Mouse (Mus musculus) embryo, embryonic 9.5 days (tissue): ENCODE measurements at regions not wholly inside any gene's neighbourhood (a gene's known extent, or its start where the extent isn't known, plus 50 kb on each side); places are given as distances from the start of the nearest gene placed in this dataset.
"Not testable (repeated sequence)": the region's sequence is repeated elsewhere in the genome, so short reads cannot be mapped to it uniquely, and the experiment has no call there.

Source experiments
- DNase-seq: peaks from one replicate; pipeline ENCODE4 v3.0.0-alpha.2; 2017; ENCODE audit errors: extremely low spot score

DNA sequence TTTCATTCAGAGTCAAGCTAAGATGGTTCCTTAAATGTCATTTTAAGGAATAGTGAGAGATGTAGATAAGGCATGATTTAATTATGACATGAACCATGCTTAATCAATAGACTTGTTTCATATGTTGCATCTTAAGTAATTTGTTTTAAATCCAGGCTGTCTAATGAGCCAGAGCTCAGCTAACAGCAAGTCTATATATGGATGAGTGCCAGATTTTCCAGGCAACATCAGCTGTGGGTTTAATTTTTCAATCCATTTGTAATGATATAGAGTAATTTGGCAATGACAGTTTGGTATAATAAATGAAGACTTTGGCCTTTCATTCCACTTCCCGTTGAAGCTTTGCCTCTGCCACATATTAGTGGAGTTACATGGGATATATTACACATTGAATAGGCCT, 677.3 kb upstream of the Sorcs1 start:
- no peak for DNase-seq

DNA sequence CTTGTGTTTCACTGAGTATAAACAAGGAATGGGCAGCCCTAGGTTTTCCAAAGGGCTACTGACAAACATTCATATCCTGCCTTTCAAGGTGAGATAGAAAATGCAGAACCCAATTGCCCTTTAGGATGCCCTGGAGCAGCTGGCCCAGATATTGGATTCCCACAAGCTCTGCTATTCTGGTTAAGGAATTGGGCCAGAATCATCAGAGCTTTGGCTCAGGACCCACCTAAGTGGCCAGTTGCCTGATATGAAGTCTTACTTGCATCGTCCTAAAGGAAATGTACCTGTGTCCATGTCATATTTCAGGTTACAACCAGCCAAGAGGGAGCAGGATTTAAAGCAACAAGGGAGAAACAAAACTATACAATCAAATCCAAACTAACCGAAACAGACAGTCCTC, 662.0 kb upstream of the Sorcs1 start:
- DNase-seq = no peak

DNA sequence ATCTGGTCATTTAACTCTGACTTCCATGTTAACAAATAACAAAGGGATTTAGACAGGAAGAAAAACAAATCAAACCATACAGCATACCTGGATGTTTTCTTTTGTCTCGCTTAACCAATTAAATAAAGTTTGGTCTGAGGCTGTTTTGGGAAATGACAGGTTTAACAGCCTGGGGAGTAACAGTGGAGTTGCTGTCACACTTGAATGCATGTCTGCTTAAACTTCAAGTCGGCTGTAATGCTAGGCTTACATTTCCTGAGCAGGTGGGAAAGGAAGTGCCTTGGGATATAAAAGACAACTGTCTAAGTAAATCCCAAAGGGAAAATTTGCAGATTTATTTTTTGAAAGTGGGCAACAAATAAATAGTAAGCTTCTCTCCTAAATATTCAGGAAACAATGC, 651.6 kb upstream of the Sorcs1 start:
- DNase-seq = no peak

DNA sequence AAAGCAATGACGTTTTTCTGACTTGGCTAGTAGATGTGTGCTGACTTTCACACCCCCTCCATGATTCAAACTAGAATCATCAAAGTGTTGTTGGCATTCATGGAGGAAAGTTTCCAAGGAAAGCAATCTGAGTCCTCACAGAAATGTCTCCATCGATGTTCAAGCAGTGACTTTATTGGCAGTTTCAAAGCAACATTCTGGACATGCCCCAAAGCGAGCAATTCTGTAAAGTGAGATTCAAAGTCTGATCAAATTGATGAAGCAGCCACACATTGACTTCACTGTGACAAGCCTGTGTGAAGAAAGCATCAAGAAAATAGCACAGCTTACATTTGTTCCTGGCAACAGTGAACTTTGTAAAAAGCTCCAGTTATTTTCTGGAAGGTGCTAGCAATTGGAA, 625.3 kb upstream of the Sorcs1 start:
- no peak for DNase-seq

DNA sequence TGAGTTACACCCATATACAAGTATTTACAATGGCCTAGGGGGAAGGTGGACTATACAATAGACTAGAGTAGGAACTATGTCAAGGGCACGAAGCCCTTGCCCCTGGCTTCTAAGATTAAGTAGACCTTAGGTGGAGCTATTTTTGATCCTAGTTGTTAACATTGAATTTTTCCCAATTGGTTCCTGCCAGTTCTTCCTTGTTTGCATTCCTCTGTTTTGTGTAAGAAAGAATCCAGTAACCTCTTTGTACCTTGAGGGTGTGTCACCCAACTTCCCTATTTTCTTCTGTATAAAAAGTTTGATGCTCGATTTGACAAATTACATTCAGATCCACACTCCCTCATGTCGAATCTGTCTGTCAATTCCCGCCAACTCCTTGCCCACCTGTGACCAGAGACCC, 618.2 kb upstream of the Sorcs1 start:
- not testable (repeated sequence) for DNase-seq

DNA sequence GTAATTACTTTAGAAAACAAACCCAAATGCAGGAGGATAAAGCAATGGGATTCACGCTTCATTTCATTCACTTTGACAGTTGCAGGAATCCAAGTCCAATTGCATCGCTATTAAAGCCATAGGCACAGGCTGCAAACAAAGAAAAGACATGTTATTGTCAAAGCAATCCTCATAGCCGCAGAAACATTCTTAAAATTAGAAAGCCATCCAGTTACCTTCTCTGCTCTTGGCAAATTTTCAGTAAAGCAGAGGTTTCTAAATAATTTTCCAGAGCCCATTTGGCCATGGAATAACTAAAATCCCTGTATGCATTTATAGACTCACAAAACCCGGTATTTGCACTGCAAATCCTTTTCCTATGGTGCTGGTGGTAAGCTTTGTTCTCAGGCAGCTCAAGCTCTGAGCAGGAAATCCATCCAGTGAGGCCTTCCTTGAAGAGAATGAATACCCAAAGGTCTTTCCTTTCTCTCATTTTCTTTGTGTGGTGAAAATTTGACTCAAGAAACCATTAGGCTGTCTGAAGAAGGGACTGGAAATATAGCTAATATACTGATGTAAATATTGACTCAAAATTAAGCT, 590.6 kb upstream of the Sorcs1 start:
- DNase-seq = peak; percentile 4

DNA sequence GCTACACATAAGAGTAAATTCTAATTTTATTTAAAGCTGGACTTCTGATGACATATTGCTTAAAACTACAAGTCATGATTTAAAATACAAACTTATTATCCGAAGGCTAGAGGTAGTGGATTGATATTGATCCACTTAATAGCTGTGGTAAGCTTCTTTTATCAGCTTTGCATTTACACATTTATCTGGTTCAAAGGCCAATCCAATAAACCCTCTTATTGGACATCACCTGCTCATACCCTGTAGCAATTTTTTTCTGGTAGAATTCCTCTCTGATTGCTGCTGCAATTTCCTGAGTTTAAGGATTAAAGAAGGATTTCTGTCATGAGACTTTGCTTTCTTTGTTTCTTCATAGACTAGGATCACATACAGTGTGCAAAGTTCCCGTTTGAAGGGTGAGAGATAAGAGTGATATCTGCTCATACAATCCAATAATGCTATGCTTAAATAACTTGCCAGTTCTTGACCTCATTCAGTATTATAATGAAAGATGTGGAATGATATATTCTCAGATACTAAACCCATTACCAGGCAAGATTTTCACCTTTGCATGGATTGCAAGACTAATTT, 561.9 kb upstream of the Sorcs1 start:
- DNase-seq = no peak

DNA sequence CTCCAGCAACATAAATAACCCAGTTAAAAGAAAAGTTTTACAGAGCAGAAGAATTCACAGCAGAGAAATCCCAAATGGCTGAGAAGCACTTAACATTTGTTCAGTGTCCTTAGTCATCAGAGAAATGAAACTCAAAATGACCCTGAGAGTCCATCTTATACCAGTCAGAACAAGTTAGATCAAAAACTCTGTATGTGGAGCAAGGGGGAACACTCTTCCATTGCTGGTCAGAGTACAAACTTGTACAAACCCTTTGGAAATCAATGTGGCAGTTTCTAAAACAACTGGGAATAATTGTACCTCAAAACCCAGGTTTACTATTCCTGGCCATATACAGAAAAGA, 559.7 kb upstream of the Sorcs1 start:
- no peak for DNase-seq

DNA sequence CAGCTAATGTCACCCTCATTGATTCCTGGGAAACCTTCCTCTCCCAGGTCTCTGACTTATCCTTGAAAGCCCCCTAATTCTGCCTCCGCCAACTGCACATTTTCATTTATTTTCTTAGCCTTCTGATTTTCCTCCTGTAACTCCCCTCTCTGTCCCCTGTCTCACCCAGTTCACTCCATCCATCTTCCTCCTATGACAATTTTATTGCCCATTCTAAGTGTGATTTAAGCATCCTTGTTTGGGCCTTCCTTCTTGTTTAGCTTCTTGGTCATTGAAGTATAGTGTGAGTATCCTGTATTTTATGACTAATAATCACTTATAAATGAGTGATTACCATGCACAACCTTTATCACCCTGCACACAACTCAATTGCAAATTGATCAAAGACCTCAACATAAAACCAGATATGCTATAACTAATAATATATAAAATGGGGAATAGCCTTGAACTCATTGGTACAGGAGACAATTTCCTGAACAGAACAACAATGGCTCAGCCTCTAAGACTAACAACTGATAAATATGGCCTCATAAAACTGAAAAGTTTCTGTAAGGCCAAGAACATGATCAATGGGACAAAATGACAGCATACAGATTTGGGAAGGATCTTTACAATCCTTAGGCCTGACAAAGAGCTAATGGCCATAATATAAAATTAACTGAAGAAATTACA, 559.2 kb upstream of the Sorcs1 start:
- DNase-seq = no peak

DNA sequence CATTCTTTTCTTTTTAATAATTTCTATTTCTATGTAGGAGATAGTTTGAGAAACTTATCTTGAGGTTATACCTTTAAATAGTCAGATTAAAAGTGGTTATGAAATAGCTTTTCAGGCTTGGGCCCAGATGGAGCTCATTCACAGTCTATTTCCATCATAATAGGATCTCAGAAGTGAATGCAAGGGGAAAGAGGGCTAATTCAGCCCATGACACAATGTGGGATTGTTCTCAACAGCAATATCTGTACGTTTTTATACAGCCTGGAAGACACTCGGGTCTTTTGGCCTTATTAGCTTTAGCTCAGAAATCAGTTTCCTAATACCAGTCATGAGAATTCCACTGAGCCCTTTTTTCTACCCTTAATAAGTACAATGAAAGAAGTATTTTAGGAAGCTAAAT, 554.1 kb upstream of the Sorcs1 start:
- DNase-seq = no peak

DNA sequence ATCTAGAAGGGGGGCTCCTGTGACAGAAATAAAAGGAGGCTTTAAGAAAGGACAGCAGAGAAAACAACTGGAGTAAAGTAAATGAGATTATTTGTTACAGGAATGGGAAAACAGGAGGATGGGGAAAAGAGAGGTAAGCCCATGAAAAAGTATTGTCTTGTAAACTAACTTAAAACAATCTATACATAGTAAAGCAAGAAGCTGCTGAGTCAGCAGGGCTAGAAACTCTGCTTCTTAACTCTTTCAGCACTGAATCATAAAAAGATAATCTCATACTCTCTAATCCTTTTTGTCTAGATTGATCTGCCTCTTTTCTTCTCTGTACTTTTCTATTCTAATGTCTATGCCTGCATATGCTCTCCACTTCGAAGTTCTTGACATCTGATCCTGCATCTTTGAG, 548.5 kb upstream of the Sorcs1 start:
- no peak for DNase-seq

DNA sequence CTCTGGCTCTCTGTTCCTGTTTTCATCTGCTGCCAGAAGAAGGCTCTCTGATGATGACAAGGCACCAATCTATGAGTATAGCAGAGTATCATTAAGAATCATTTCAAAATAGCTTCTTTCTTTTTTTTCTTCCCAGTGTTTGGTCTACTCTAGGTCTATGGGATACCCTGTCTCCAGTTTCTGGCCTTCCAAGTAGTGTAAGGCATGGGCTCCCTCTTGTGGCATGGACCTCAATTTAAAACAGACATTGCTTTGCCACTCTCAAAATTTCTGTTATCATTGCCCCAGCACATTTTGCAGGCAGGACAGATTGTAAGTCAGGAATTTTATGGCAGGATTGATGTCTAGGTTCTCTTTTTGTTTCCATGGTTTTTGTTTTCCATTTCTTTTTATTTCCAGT, 522.9 kb upstream of the Sorcs1 start:
- peak; percentile 4 for DNase-seq
